23 mouse cellular contexts compared by ENCODE assay signal in the genomic region with DNA sequence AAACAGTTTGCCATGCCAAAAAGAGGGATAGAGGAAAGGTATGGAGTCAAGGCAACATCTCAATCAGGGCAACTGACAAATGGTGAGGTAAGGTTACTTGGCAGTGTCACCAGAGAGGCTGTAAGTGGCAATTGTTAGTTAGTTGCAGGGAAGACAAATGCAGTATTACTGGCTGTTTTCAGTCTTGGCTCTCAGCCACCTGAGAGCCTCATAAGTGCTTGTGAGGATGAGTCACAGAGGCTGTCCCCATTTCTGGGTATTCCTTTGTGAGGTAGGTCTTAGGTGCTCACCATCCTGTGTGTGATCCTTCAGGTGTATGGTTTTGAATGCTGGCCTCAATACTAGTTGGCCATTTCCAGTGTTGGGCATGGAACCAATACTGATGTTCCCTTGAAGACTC.
DNase-seq lines count a peak whose midpoint lies in the region; ATAC-seq and TF ChIP-seq lines count a peak whose summit lies in the region.
"Had no signal": no experiment of that assay in that cellular context is flagged by ENCODE, and none has a peak within 500 bp of the region (broad histone marks: within the 10 kb centered on the region; RNA-seq: fewer than 3 reads in every experiment).

No protein-coding gene starts in this region.

- ATAC-seq in frontal cortex, adult (ENCODE audit: low TSS enrichment) = peak; percentile 79; the same call in 1 of the 2 replicates
- ATAC-seq: activated CD4-positive, CD25-positive, alpha-beta regulatory T cell, adult 4 months; forebrain, embryonic 15.5 days; hindbrain, embryonic 16.5 days; lung, postnatal 0 days had no signal

- H3K27me3 ChIP-seq in testis, adult 2 months (ENCODE audit: control insufficient read depth, insufficient read depth, low read length) = no peaks in the 10 kb centered on the region
- no peaks in the 10 kb centered on the region for H3K27me3 ChIP-seq in kidney, adult 2 months (replicated peaks; ENCODE audit: control insufficient read depth, insufficient read depth, low read length)
- H3K27me3 ChIP-seq: forebrain, embryonic 15.5 days; limb, embryonic 13.5 days; megakaryocyte, embryonic 14.5 days; midbrain, embryonic 12.5 days; neural tube, embryonic 13.5 days had no signal

- TF ChIP-seq POLR2A in testis, adult 2 months (IDR thresholded peaks at IDR 0.05; ENCODE audit: control insufficient read depth, low read depth, low read length) = no peak
- no peak for TF ChIP-seq POLR2A in kidney, adult 2 months (IDR thresholded peaks at IDR 0.05; ENCODE audit: low read depth, low read length)

- H3K36me3 ChIP-seq in testis, adult 2 months (ENCODE audit: control insufficient read depth, insufficient read depth, low read length) = no peaks in the 10 kb centered on the region
- no peaks in the 10 kb centered on the region for H3K36me3 ChIP-seq in kidney, adult 2 months (ENCODE audit: control insufficient read depth, insufficient read depth, low read length)
- H3K36me3 ChIP-seq: forebrain, embryonic 15.5 days; limb, embryonic 13.5 days; midbrain, embryonic 12.5 days; neural tube, embryonic 13.5 days had no signal

- no peak overlapping the region for H3K27ac ChIP-seq in testis, adult 2 months (ENCODE audit: control insufficient read depth, insufficient read depth, low read depth, low read length)
- H3K27ac ChIP-seq in kidney, adult 2 months (ENCODE audit: insufficient read depth, low read depth, low read length) = no peak overlapping the region
- H3K27ac ChIP-seq: forebrain, embryonic 15.5 days; limb, embryonic 13.5 days; midbrain, embryonic 12.5 days; neural tube, embryonic 13.5 days; stomach, postnatal 0 days had no signal

- no peaks in the 10 kb centered on the region for H3K4me1 ChIP-seq in testis, adult 2 months (ENCODE audit: control insufficient read depth, insufficient read depth, low read length)
- no peaks in the 10 kb centered on the region for H3K4me1 ChIP-seq in kidney, adult 2 months (ENCODE audit: control insufficient read depth, insufficient read depth, low read length)
- H3K4me1 ChIP-seq: forebrain, embryonic 15.5 days; limb, embryonic 13.5 days; megakaryocyte, embryonic 14.5 days; midbrain, embryonic 12.5 days; neural tube, embryonic 13.5 days had no signal

- no peak for TF ChIP-seq CTCF in testis, adult 2 months (IDR thresholded peaks at IDR 0.05; ENCODE audit: control insufficient read depth, insufficient read depth, insufficient replicate concordance, low read depth, low read length)
- no peak for TF ChIP-seq CTCF in kidney, adult 2 months (conservative IDR thresholded peaks at IDR 0.05; ENCODE audit: insufficient read depth, insufficient read length, low read depth, low read length)

- H3K4me3 ChIP-seq in testis, adult 2 months (ENCODE audit: control insufficient read depth, low read depth, low read length) = peak overlapping the region; percentile 76
- no peak overlapping the region for H3K4me3 ChIP-seq in kidney, adult 2 months (ENCODE audit: insufficient read depth, low read depth, low read length)
- H3K4me3 ChIP-seq: forebrain, embryonic 15.5 days; limb, embryonic 13.5 days; megakaryocyte, embryonic 14.5 days; midbrain, embryonic 12.5 days; neural tube, embryonic 13.5 days had no signal

- DNase-seq in adrenal gland, adult 2 months = peak; percentile 24
- no peak for DNase-seq in adrenal gland, postnatal 14 days
- no peak for DNase-seq in frontal cortex, postnatal 14 days (ENCODE audit: low spot score in 2 of 2)
- DNase-seq in testis, postnatal 10 days (ENCODE audit: low spot score) = no peak
- DNase-seq in telencephalon, adult 2 months (ENCODE audit: low read depth, low spot score) = peak; percentile 15
- no peak for DNase-seq in kidney, adult 2 months
- DNase-seq: heart, postnatal 14 days; kidney, adult 18-20 months; kidney, postnatal 4 days; lung, postnatal 4 days; right cerebral cortex, postnatal 25 days; thymus, postnatal 25 days had no signal

Comparison
In these comparisons a context has a peak if more than half of its experiments do, and no peak if none do; other contexts are left out.
1. DNase-seq: peak in adrenal gland, adult 2 months (single experiment) and telencephalon, adult 2 months (single experiment); none in adrenal gland, postnatal 14 days (single experiment), frontal cortex, postnatal 14 days (0 of 2), testis, postnatal 10 days (single experiment) and kidney, adult 2 months (single experiment).